Mouse (Mus musculus) limb, embryonic 11.5 days (tissue): ENCODE data around the gene Zbp1. TPM values are rescaled to one million over a fixed set of nuclear protein-coding genes. Genes with fewer than 3 reads are reported as not detected.
A peak's percentile ranks its signal among the peaks of the same experiment; 100 is the strongest.

Source experiments
- ATAC-seq: fragments of 200-750 bp; cut with Nextera tagmentation; 2 replicates; pipeline ENCODE4 v1.8.0; 2017; ENCODE audit warnings: low read depth; ENCODE audit not compliant: insufficient number of reproducible peaks, low FRiP score, low TSS enrichment
- DNase-seq: peaks from one replicate; pipeline ENCODE4 v3.0.0-alpha.2; 2015; ENCODE audit warnings: low spot score
- H3K27ac ChIP-seq: fragments of 300-500 bp; sonication (generic); replicated peaks from 2 replicates; pipeline ENCODE4 v1.5.1; 2014; ENCODE audit warnings: low read depth, mild to moderate bottlenecking, low read length
- H3K27me3 ChIP-seq: fragments of 300-500 bp; sonication (generic); 2 replicates; pipeline ENCODE4 v1.6.1; 2014; ENCODE audit warnings: mild to moderate bottlenecking, low read length, mixed read lengths; ENCODE audit not compliant: control insufficient read depth, insufficient read depth
- H3K36me3 ChIP-seq: fragments of 300-500 bp; sonication (generic); 2 replicates; pipeline ENCODE4 v1.6.1; 2014; ENCODE audit warnings: mild to moderate bottlenecking, low read length, moderate library complexity, mixed read lengths; ENCODE audit not compliant: control insufficient read depth, insufficient read depth
- H3K4me1 ChIP-seq: fragments of 300-500 bp; sonication (generic); 2 replicates; pipeline ENCODE4 v1.6.1; 2014; ENCODE audit warnings: low read length, mixed read lengths; ENCODE audit not compliant: control insufficient read depth, insufficient read depth
- H3K4me2 ChIP-seq: fragments of 300-500 bp; sonication (generic); 2 replicates; pipeline ENCODE4 v1.6.1; 2014; ENCODE audit warnings: low read depth, mild to moderate bottlenecking, moderate library complexity; ENCODE audit not compliant: severe bottlenecking
- H3K4me3 ChIP-seq: fragments of 300-500 bp; sonication (generic); 2 replicates; pipeline ENCODE4 v1.5.1; 2014; ENCODE audit warnings: low read depth, low read length
- H3K9ac ChIP-seq: fragments of 300-500 bp; sonication (generic); 2 replicates; pipeline ENCODE4 v1.6.1; 2014; ENCODE audit warnings: mild to moderate bottlenecking, low read length
- H3K9me3 ChIP-seq: fragments of 300-500 bp; sonication (generic); 2 replicates; pipeline ENCODE4 v1.6.1; 2016; ENCODE audit warnings: low read length; ENCODE audit not compliant: control insufficient read depth
- WGBS: fragments of 180-500 bp; shearing (Covaris S2); extraction: QIAGEN DNeasy Blood & Tissue Kit; methylation state at CpG from one replicate; pipeline ENCODE4 v1.1.7; 2014; 5-methylcytosine and 5-hydroxymethylcytosine counted together
- polyA plus RNA-seq: library from polyadenylated mRNA; unstranded; fragments of >200 nt; fragmentation: Nextera tagmentation; extraction: Ambion mirVana; gene quantifications from 2 replicates; pipeline ENCODE4 v1.2.1, GENCODE M21; 2014

Zbp1 gene
- polyA plus RNA-seq, 1 experiment from 2014 or later = not detected

DNA sequence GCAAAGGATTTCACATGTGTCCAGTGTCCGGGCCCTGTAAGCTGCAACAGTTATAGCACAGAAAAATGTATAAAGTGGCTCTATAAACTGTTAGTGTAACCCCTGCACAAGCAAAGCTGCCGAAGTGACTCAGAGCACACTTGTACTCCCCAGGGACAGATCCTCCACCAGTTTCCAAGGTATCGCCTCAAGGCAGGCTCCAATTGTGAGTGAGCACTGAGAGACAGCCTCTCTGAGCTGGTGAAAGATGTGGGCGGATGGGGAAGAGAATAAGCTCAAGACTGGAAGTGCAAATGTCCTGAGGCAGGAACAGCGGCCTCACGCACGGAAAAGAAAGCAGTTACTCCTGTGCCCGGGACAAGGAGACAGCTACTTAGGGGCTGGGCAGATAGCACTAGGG is 31.2 kb upstream of the Zbp1 start:
- DNase-seq = no peak
- Histone ChIP-seq H3K4me3 (no peak overlapping the region), H3K9ac (no peak overlapping the region), H3K4me1 (peaks cover 64% of the 10 kb centered on the region), H3K36me3 (no peaks in the 10 kb centered on the region), H3K27ac (peak overlapping the region; percentile 32), H3K9me3 (no peaks in the 10 kb centered on the region), H3K27me3 (no peaks in the 10 kb centered on the region), H3K4me2 (no peak overlapping the region)
- no peak for ATAC-seq
- WGBS = 77% methylated on average over 8 of the region's 8 CpGs

DNA sequence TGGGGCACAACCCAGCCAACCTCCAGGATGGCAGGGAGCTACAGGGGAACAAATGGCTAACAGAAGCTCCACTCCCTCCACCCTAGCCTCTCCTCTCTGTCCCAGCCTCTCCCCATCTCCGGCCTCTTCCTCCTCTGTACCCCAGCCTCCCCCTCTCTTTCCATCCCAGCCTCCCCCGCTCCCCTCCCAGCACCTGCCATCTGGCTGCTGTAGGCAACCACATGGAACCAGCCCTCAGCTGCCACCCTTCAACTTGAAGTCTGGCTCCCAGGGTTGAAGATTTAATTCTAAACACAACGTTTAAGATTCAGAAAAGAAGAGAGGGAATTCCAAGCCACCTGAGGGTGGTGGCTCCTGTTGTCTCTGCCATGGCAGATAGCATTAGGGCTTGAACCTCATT is 30.7 kb upstream of the Zbp1 start:
- no peaks in the 10 kb centered on the region for H3K36me3 ChIP-seq
- H3K4me1 ChIP-seq = peaks cover 59% of the 10 kb centered on the region
- DNase-seq (no peak), ATAC-seq (no peak)
- no peaks in the 10 kb centered on the region for H3K9me3 ChIP-seq
- H3K27me3 ChIP-seq = no peaks in the 10 kb centered on the region
- no peak overlapping the region for H3K4me2 ChIP-seq
- H3K27ac ChIP-seq = no peak overlapping the region
- 49% methylated on average over 3 of the region's 3 CpGs for WGBS
- no peak overlapping the region for H3K9ac ChIP-seq
- no peak overlapping the region for H3K4me3 ChIP-seq

DNA sequence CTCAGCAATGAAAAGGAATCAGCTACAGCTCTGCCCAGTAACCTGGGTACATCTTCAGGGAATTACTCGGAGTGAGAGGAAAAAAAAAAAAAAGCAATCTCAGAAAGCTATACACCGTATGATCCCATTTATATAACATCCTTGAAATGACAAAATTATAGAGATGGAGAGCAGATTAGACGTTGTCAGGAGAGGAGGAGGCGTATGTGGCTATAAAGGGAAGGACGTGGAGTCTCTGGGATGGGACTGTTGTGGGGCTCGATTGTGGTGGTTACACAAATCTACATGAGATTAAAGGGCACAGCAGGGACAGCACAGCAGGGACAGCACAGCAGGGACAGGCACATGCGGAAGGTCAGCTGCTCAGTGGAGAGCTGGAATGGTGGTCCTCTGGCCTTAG is 30.1 kb upstream of the Zbp1 start:
- ATAC-seq (no peak), DNase-seq (no peak)
- no peaks in the 10 kb centered on the region for H3K9me3 ChIP-seq
- H3K36me3 ChIP-seq = no peaks in the 10 kb centered on the region
- no peak overlapping the region for H3K9ac ChIP-seq
- no peak overlapping the region for H3K4me2 ChIP-seq
- WGBS = 66% methylated on average over 7 of the region's 7 CpGs
- H3K27ac ChIP-seq = no peak overlapping the region
- H3K4me3 ChIP-seq = no peak overlapping the region
- H3K27me3 ChIP-seq = no peaks in the 10 kb centered on the region
- peaks cover 53% of the 10 kb centered on the region for H3K4me1 ChIP-seq

DNA sequence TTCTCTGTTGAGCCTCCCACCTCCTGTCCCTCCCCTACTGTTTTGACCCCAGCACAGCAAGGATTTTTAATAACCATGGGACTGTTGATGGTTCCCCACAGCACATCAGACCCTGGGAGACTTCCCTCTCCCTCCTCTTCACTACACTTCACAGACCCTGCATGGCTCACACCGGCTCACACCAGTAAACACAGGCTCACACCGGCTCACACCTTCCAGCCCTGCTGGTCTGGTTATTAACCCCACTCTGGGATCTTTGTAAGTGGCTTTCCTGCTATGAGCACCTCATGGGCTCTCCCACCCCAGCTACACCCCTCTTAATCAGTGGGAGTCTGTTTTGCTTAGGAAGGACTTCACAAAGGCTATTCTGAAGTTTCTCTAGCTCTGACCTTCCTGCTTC is 29.2 kb upstream of the Zbp1 start:
- no peak overlapping the region for H3K27ac ChIP-seq
- no peak for ATAC-seq
- no peak overlapping the region for H3K9ac ChIP-seq
- no peaks in the 10 kb centered on the region for H3K27me3 ChIP-seq
- H3K9me3 ChIP-seq = no peaks in the 10 kb centered on the region
- no peaks in the 10 kb centered on the region for H3K36me3 ChIP-seq
- H3K4me1 ChIP-seq = peaks cover 48% of the 10 kb centered on the region
- WGBS = 29% methylated on average over 2 of the region's 2 CpGs
- H3K4me2 ChIP-seq = no peak overlapping the region
- no peak for DNase-seq
- no peak overlapping the region for H3K4me3 ChIP-seq

DNA sequence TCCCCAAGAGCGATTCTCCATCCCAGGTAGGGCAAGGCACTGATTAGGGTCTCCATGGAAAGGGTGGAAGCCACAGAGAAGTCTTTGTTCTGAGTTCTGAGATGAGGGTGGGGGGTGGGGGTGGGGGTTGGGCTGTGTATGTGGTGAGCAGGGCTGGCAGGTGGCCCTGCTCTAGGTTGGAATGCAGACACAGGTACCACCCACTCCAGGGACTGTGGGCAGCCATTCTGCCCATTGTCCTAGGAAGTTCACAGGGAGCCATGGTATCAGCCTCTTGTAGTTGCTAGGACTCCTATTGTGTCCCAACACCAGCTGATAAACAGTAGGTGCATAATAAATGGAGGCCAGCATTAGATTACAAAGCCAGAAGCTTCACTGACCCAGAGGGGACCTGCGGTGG is 28.5 kb upstream of the Zbp1 start:
- whole genome bisulfite sequencing = 26% methylated on average over 2 of the region's 2 CpGs
- Histone ChIP-seq H3K9ac (no peak overlapping the region), H3K27ac (no peak overlapping the region), H3K27me3 (no peaks in the 10 kb centered on the region), H3K36me3 (no peaks in the 10 kb centered on the region), H3K9me3 (no peaks in the 10 kb centered on the region), H3K4me3 (no peak overlapping the region), H3K4me1 (peaks cover 46% of the 10 kb centered on the region), H3K4me2 (0 out of 2 replicates have a peak overlapping the region, but pooled peaks have one; percentile 1)
- DNase-seq (no peak), ATAC-seq (no peak)

DNA sequence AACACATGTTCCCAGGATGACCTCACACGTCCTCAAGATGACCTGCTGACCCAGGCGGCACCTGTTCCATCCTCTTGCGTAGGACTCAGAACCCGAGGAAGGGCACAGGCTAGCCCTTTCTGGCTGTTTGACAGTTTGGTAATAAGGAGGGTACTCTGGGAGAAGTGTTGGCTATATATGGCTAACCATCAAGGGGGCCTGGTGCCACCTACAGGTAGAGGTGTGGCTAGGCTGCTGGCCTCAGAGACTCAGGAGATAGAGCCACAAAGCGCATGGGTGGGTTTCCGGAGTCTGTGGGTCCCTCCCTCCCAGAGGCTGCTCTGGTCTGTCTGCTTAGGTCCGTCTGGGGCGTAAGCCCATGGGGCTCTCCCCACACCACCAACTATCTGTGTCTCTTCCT is 28.0 kb upstream of the Zbp1 start:
- no peak overlapping the region for H3K4me2 ChIP-seq
- no peak overlapping the region; the same call in 1 of the 2 replicates for H3K27ac ChIP-seq
- H3K4me1 ChIP-seq = peaks cover 41% of the 10 kb centered on the region

DNA sequence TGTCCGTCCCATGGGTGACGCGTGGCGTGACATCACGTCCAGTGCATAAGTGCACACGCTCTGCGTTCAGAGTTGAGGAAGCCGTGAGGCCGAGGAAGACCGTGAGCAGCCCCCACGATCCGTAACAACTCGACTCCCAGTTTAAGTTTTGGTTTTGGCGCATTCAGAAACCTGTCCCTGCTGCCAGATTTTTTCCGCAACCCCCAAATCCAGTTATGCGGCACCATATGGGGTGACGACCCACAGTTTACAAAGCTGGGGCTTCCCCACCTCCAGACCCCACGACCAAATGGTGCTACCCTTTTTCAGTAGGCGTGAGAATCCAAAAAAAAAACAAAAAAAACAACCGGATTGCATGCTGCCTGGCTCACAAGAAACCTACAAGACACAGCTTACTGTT is 26.5 kb upstream of the Zbp1 start:
- no peak overlapping the region for H3K4me2 ChIP-seq
- no peak for DNase-seq
- H3K36me3 ChIP-seq = no peaks in the 10 kb centered on the region
- H3K9ac ChIP-seq = no peak overlapping the region
- H3K9me3 ChIP-seq = no peaks in the 10 kb centered on the region
- 84% methylated on average over 20 of the region's 20 CpGs for WGBS
- H3K27ac ChIP-seq = no peak overlapping the region
- peaks cover 31% of the 10 kb centered on the region for H3K4me1 ChIP-seq
- no peaks in the 10 kb centered on the region for H3K27me3 ChIP-seq
- ATAC-seq = no peak
- H3K4me3 ChIP-seq = no peak overlapping the region

More for the DNA sequence above, 28.0 kb upstream of the Zbp1 start:
- ATAC-seq (no peak), DNase-seq (no peak)
- no peak overlapping the region for H3K9ac ChIP-seq
- H3K4me3 ChIP-seq = no peak overlapping the region
- 60% methylated on average over 8 of the region's 8 CpGs for WGBS
- no peaks in the 10 kb centered on the region for H3K36me3 ChIP-seq
- no peaks in the 10 kb centered on the region for H3K27me3 ChIP-seq
- no peaks in the 10 kb centered on the region for H3K9me3 ChIP-seq

DNA sequence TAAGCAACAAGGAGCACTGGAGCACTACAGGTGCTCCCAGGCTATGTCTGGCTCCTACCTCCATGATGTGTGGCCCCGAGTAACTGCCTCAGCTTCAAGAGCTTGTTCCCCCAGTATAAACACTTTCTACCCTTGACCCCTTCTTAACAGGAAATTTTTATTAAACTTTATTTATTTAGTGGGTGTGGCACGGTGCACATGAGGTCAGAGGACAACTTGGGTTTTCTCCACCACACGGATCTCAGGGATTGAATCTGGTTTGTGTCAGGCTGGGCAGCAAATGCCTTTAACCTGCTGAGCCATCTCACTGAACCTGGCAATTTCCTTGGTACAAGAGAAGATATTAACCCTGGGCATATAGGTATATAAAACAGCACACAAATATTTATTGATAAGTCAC is 25.4 kb upstream of the Zbp1 start:
- no peak overlapping the region for H3K27ac ChIP-seq
- H3K4me1 ChIP-seq = peaks cover 29% of the 10 kb centered on the region
- no peak overlapping the region for H3K4me3 ChIP-seq
- no peak overlapping the region for H3K9ac ChIP-seq
- H3K27me3 ChIP-seq = no peaks in the 10 kb centered on the region
- H3K36me3 ChIP-seq = no peaks in the 10 kb centered on the region
- 69% methylated on average over 3 of the region's 3 CpGs for WGBS
- H3K4me2 ChIP-seq = no peak overlapping the region
- ATAC-seq = no peak
- no peak for DNase-seq
- H3K9me3 ChIP-seq = no peaks in the 10 kb centered on the region

DNA sequence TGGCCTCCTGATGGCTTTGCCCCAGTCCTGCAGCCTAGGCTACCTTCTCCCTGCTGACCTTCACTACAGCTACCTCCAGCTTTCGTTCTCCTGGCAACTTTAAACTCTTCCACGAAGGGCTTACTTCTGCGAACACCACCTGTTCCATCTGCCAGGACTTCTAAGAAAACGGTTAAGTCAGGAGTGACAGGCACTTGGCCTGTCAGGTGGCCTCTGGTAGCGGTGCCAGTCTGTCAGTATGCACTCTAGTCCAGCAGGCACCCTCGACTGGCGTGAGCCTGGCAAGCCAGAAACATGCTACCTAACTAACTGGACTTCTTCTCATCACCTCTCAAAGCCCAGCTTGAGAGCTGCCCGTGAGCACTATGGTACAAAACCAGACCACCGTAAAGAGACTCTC is 24.9 kb upstream of the Zbp1 start:
- WGBS = 73% methylated on average over 9 of the region's 9 CpGs
- no peaks in the 10 kb centered on the region for H3K27me3 ChIP-seq
- ATAC-seq = no peak
- no peaks in the 10 kb centered on the region for H3K9me3 ChIP-seq
- DNase-seq = no peak
- H3K27ac ChIP-seq = no peak overlapping the region
- no peak overlapping the region for H3K9ac ChIP-seq
- no peaks in the 10 kb centered on the region for H3K36me3 ChIP-seq
- H3K4me2 ChIP-seq = no peak overlapping the region
- peaks cover 32% of the 10 kb centered on the region for H3K4me1 ChIP-seq
- H3K4me3 ChIP-seq = no peak overlapping the region
